Mouse (Mus musculus): ENCODE results near the gene Luc7l2. TPM values are rescaled to one million over a fixed set of nuclear protein-coding genes. Genes with fewer than 3 reads are reported as not detected.
"Not testable (repeated sequence)": the region's sequence is repeated elsewhere in the genome, so short reads cannot be mapped to it uniquely, and the experiment has no call there.

The Luc7l2 gene
- polyA plus RNA-seq, 1 experiment: 259 TPM

DNA sequence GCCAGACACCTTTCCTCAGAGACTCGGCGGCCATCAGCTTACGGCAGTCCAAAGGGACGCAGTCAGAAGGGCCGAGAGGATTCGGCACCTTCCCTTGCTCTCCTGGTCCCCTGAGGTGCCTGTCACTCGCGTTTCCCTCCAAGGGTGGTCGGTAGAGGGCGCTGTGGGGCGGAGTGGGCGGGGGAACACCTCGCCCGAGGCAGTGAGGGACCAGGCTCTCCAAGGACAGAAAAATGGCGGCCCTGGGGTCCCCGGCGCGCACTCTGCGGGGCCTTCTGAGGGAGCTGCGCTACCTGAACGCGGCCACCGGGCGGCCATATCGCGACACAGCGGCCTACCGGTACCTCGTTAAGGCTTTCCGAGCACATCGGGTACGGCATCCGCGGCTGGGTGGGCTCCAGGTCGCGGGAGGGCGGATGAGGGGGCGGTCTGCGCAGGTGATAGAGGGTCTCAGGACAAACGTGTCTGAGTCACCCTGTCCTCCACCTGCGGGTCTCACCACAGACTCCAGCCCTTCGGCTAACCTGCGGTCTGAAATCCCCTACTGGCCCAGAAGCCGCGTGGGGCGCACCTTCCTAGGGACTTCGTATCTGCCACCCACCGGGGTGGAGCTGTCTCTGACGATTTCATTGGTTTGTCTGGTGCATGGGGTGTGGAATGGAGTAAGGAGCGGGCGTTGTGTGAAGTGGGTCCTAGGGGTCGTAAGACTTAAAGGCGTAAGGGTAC is 16.3 kb upstream of the Luc7l2 start:
- peak overlapping the region; percentile 73 for H3K4me3 ChIP-seq (ENCODE audit: insufficient read depth, low read length)
- peak overlapping the region; percentile 54 for H3K27ac ChIP-seq (ENCODE audit: insufficient read depth, low read length)
- TF ChIP-seq POLR2A (IDR thresholded peaks at IDR 0.05; ENCODE audit: low read depth, low read length) (peak; percentile 65), CTCF (IDR thresholded peaks at IDR 0.05; ENCODE audit: borderline replicate concordance, insufficient read depth, low read length) (peak; percentile 91)
- peaks cover 8% of the 10 kb centered on the region for H3K4me1 ChIP-seq (ENCODE audit: control insufficient read depth, insufficient read depth, low read length)

DNA sequence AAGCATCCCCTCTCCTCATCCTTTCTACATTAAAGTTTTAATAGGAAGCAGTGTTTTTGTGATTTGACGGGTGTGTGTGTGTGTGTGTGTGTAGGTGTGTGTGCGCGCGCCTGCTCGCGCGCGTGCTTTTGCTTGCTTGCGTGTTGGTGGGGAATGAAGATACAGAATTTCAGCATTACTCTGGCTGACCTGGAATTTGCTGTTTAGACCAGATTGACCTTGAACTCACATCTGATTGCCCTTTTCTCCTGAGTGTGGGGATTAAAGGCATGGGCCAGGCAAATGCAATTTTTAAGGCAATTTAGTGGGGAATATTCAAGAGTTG is 15.8 kb upstream of the Luc7l2 start:
- H3K4me3 ChIP-seq (ENCODE audit: insufficient read depth, low read length): peak overlapping the region; percentile 73
- TF ChIP-seq CTCF (IDR thresholded peaks at IDR 0.05; ENCODE audit: borderline replicate concordance, insufficient read depth, low read length): no peak
- TF ChIP-seq POLR2A (IDR thresholded peaks at IDR 0.05; ENCODE audit: low read depth, low read length): no peak

DNA sequence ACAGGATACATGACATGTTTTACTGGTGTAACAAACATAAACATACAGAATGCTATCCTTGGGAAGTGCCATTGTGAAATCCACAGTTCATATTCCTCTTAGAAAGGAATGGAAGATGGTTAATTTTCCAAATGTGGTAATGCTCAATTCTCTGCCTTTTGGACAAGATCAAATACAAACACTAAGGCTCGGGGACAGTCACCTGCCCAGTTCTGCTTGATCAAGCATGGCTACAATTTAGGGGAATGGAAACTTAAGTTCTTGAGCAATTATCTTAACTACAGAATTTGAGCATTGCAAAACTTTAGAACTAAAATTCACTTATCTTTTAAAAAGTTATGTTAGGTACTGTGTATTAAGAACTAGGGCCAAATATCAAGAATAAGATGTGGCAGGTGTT is 15.3 kb upstream of the Luc7l2 start:
- Histone ChIP-seq H3K27ac (ENCODE audit: insufficient read depth, low read length) (no peak overlapping the region), H3K4me1 (ENCODE audit: control insufficient read depth, insufficient read depth, low read length) (peaks cover 8% of the 10 kb centered on the region), H3K4me3 (ENCODE audit: insufficient read depth, low read length) (no peak overlapping the region)
- TF ChIP-seq POLR2A (IDR thresholded peaks at IDR 0.05; ENCODE audit: low read depth, low read length) (no peak), CTCF (IDR thresholded peaks at IDR 0.05; ENCODE audit: borderline replicate concordance, insufficient read depth, low read length) (no peak)

More for the DNA sequence above, 15.8 kb upstream of the Luc7l2 start:
- Histone ChIP-seq H3K27ac (ENCODE audit: insufficient read depth, low read length) (no peak overlapping the region), H3K4me1 (ENCODE audit: control insufficient read depth, insufficient read depth, low read length) (peaks cover 8% of the 10 kb centered on the region)

DNA sequence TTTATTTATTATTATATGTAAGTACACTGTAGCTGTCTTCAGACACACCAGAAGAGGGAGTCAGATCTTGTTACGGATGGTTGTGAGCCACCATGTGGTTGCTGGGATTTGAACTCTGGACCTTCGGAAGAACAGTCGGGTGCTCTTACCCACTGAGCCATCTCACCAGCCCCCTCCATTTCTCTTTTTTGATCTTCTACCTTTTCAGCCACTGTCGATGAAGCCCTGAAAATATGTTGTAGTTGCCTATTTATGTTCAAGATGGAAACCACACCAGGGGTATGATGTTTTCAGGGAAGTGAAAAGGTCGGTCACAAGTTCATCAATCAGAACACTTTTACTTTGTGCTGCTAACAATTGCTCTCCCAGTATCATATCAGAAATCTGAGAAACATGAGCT is 7.0 kb upstream of the Luc7l2 start:
- not testable (repeated sequence) for H3K27ac ChIP-seq (ENCODE audit: insufficient read depth, low read length); H3K4me1 ChIP-seq (ENCODE audit: control insufficient read depth, insufficient read depth, low read length); H3K4me3 ChIP-seq (ENCODE audit: insufficient read depth, low read length)

DNA sequence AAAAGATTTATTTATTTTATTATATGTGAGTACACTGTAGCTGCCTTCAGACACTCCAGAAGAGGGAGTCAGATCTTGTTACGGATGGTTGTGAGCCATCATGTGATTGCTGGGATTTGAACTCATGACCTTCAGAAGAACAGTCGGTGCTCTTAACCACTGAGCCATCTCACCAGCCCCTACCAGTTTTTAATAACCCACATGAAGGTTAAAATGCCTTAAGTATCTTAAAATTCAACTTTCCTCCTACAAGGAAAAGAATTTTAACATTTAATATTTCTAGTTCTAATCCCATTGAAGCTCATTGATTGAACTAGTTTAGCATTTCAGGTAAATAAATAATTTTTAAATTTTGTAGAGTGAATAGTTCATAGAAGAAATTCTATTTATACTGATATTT is 4.1 kb upstream of the Luc7l2 start:
- not testable (repeated sequence) for H3K4me3 ChIP-seq (ENCODE audit: insufficient read depth, low read length); H3K27ac ChIP-seq (ENCODE audit: insufficient read depth, low read length); H3K4me1 ChIP-seq (ENCODE audit: control insufficient read depth, insufficient read depth, low read length)

DNA sequence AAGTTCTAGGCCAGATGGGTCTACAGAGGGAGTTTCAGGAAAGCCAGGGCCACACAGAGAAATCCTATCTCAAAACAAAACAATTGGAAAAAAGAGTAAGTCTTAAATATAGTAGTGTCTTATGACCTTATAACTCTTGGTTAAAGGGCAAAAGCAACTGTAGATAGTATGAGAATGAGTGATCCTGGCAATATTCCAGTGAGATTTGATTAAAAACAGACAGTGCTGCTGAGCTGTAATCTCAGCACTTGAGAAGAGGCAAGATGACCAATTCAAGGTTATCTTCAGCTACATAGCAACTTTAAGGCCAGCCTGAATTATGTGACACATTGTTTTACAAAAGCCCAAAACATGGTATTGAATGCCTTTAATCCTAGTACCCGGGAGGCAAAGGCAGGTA is 3.4 kb upstream of the Luc7l2 start:
- Histone ChIP-seq H3K27ac (ENCODE audit: insufficient read depth, low read length) (no peak overlapping the region), H3K4me3 (ENCODE audit: insufficient read depth, low read length) (no peak overlapping the region), H3K4me1 (ENCODE audit: control insufficient read depth, insufficient read depth, low read length) (no peaks in the 10 kb centered on the region)
- TF ChIP-seq CTCF (IDR thresholded peaks at IDR 0.05; ENCODE audit: borderline replicate concordance, insufficient read depth, low read length): no peak
- TF ChIP-seq POLR2A (IDR thresholded peaks at IDR 0.05; ENCODE audit: low read depth, low read length): no peak

DNA sequence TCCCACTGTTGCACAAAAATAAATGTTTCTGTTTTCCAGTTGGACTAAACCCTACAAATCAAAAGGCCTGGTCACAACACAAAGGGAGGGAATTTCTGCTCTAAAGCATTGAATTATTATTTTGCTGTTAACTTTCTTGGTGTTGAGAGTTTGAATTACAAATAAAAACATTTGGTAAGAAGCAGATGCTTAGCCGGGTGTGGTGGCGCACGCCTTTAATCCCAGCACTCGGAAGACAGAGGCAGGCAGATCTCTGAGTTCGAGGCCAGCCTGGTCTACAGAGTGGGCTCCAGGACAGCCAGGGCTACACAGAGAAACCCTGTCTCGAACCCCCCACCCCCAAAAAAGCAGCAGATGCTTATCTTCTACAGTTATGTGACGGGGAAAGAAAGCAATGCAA is 2.5 kb upstream of the Luc7l2 start:
- H3K27ac ChIP-seq (ENCODE audit: insufficient read depth, low read length); H3K4me3 ChIP-seq (ENCODE audit: insufficient read depth, low read length); H3K4me1 ChIP-seq (ENCODE audit: control insufficient read depth, insufficient read depth, low read length): not testable (repeated sequence)

DNA sequence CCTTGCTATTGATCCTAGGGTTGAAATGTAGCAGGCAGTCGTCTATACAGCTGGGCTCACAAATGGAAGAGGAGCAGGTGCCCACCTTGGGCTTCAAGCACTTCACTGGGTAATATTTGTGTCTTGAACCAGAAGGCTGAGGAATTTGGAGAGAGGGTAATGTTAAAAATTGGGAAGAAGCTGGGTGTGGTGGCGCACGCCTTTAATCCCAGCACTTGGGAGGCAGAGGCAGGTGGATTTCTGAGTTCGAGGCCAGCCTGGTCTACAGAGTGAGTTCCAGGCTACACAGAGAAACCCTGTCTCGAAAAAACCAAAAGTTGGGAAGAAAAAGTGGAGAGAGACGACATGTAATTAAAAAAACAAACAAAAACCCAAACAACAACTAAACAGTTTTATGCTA is 1.3 kb upstream of the Luc7l2 start:
- H3K4me1 ChIP-seq (ENCODE audit: control insufficient read depth, insufficient read depth, low read length): not testable (repeated sequence)
- Histone ChIP-seq H3K4me3 (ENCODE audit: insufficient read depth, low read length) (peak overlapping the region; percentile 21; the same call in 1 of the 2 replicates), H3K27ac (ENCODE audit: insufficient read depth, low read length) (peak overlapping the region; percentile 97)

DNA sequence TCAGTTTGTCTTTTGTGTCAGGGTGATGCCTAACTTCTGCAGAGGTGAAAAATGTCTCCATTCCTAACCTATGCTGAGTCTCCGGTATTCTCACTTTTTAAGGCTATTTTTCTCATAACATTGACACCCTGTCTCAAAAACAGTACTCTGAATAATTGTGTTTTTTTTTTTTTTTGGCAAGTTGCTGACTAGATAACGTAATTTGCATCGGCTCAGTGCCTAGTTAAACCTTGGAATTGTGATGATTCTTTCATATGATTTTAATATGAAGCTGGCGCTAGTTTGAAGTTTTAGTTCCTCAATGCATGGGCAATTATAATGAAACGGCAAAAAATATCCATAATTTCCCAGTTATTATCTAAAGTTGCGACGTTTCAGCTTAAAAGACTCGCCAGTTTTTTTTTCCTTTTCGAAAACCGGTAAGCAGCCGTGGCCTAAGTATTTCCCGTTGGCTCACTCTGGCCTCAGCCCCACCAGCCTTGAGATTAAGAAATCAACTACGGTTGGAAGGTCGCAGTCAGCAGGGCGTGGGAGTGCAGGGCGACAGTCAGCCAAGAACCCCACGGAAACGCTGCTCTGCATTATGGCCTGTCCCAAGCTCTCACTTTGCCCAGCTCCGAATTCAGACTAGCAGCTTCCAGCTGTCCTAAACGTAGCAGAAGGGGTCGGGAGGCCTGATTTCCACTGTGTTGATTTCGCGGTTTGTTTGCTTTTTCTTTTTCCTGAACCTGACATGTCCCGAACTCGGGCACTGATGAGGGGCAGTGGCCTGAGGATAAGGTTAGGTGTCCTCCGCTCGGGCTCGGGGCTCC is 678 bp upstream of the Luc7l2 start:
- Histone ChIP-seq H3K4me1 (ENCODE audit: control insufficient read depth, insufficient read depth, low read length) (no peaks in the 10 kb centered on the region), H3K4me3 (ENCODE audit: insufficient read depth, low read length) (peak overlapping the region; percentile 67), H3K27ac (ENCODE audit: insufficient read depth, low read length) (peak overlapping the region; percentile 97)
- TF ChIP-seq CTCF (IDR thresholded peaks at IDR 0.05; ENCODE audit: borderline replicate concordance, insufficient read depth, low read length) (no peak), POLR2A (IDR thresholded peaks at IDR 0.05; ENCODE audit: low read depth, low read length) (peak; percentile 60; the same call in 1 of the 2 replicates)

DNA sequence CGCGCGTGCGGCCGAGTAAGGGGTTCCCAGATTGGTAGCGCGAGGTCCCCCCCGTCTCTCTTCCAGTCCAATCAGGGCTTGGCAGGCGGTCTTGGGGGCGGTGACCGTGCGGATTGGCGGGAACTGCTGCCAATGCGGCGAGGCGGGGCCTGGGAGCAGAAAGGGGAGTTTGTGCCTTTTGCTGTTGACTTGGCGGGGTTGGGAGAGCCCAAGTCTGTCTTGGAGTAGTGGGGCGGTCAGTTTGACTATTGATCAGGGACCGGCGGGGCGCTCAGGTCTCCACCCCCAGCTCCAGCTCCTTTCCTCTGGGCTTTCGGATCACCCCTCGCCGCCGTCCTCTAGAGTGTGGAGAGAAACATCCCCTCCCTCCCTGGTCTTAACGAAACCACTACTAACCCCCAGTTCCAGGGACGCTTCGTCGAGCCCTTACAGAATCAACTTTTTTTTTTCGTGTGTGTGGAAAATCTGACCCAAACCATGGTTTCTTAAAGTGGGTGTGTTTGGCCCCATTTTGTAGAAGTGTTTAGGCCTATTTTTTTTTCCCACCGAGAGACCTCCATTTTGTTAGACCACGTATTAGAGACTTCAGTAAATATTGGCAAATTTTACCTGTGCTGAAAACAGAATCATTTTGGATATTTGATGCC is 978 bp downstream of the Luc7l2 start:
- Histone ChIP-seq H3K27ac (ENCODE audit: insufficient read depth, low read length) (no peak overlapping the region), H3K4me3 (ENCODE audit: insufficient read depth, low read length) (peak overlapping the region; percentile 71), H3K4me1 (ENCODE audit: control insufficient read depth, insufficient read depth, low read length) (no peaks in the 10 kb centered on the region)
- TF ChIP-seq POLR2A (IDR thresholded peaks at IDR 0.05; ENCODE audit: low read depth, low read length) (no peak; the same call in none of the 2 replicates), CTCF (IDR thresholded peaks at IDR 0.05; ENCODE audit: borderline replicate concordance, insufficient read depth, low read length) (no peak)

Data from embryonic fibroblast, embryonic 13.5 days (primary cell).